ENCODE assay signal across 11 mouse cellular contexts in genomic region chr10:83645716-83645990, GRCm38 (mm10). TPM values are rescaled to one million over a fixed set of nuclear protein-coding genes. Genes with fewer than 3 reads are reported as not detected.
A peak's percentile ranks its signal among the peaks of the same experiment; 100 is the strongest.
DNase-seq lines count a peak whose midpoint lies in the region; ATAC-seq and TF ChIP-seq lines count a peak whose summit lies in the region.
"Had no signal": no experiment of that assay in that cellular context is flagged by ENCODE, and none has a peak within 500 bp of the region (broad histone marks: within the 10 kb centered on the region; RNA-seq: fewer than 3 reads in every experiment).

No protein-coding gene starts in this region.

- H3K9ac ChIP-seq in heart, embryonic 16.5 days (ENCODE audit: low read length): no peak overlapping the region
- H3K9ac ChIP-seq in stomach, postnatal 0 days (ENCODE audit: low read length): no peak overlapping the region

- peaks cover 35% of the 10 kb centered on the region for H3K4me1 ChIP-seq in heart, embryonic 16.5 days (ENCODE audit: control insufficient read depth, insufficient read depth, low read length)
- peaks cover 58% of the 10 kb centered on the region for H3K4me1 ChIP-seq in megakaryocyte, embryonic 14.5 days
- 0 out of 2 replicates have a peak, but pooled peaks cover 2% of the 10 kb centered on the region for H3K4me1 ChIP-seq in stomach, postnatal 0 days (replicated peaks; ENCODE audit: control insufficient read depth, insufficient read depth)

- 87% methylated on average over 3 of the region's 3 CpGs for WGBS in heart, embryonic 16.5 days
- 70% methylated on average over 3 of the region's 3 CpGs for WGBS in stomach, postnatal 0 days

- no peaks in the 10 kb centered on the region for H3K27me3 ChIP-seq in heart, embryonic 16.5 days (ENCODE audit: control insufficient read depth, insufficient read depth, low read length)
- peaks cover 60% of the 10 kb centered on the region for H3K27me3 ChIP-seq in megakaryocyte, embryonic 14.5 days (replicated peaks)
- H3K27me3 ChIP-seq in stomach, postnatal 0 days (ENCODE audit: control insufficient read depth, insufficient read depth, low read length): no peaks in the 10 kb centered on the region

- H3K4me2 ChIP-seq in heart, embryonic 16.5 days (ENCODE audit: low read depth, low read length): no peak overlapping the region
- H3K4me2 ChIP-seq in stomach, postnatal 0 days (replicated peaks; ENCODE audit: low read depth): no peak overlapping the region

- intact Hi-C loops in heart, postnatal 25 days (cut with DNase I): loop anchor here (5.0 kb wide), 3 partner anchors 82 to 802 kb away; partner anchors contain the start of gene Washc4

- H3K9me3 ChIP-seq in heart, embryonic 16.5 days (replicated peaks; ENCODE audit: control insufficient read depth, low read length): no peaks in the 10 kb centered on the region
- H3K9me3 ChIP-seq in megakaryocyte, embryonic 14.5 days: no peaks in the 10 kb centered on the region
- no peaks in the 10 kb centered on the region for H3K9me3 ChIP-seq in stomach, postnatal 0 days (ENCODE audit: control insufficient read depth, low read length)
- H3K9me3 ChIP-seq: limb, embryonic 10.5 days had no signal

- no peak overlapping the region for H3K4me3 ChIP-seq in heart, embryonic 16.5 days (ENCODE audit: low read length)
- H3K4me3 ChIP-seq in megakaryocyte, embryonic 14.5 days (replicated peaks): peak overlapping the region; percentile 70
- H3K4me3 ChIP-seq in stomach, postnatal 0 days (ENCODE audit: low read depth, low read length): no peak overlapping the region
- H3K4me3 ChIP-seq: gastrocnemius, adult 2 months; limb, embryonic 10.5 days had no signal

- peak; percentile 49 for DNase-seq in cerebellum, adult 11-12 months
- DNase-seq in cerebellum, adult 8-10 months: no peak
- no peak for DNase-seq in heart, postnatal 25 days (ENCODE audit: low spot score)
- DNase-seq in stomach, postnatal 0 days (ENCODE audit: low spot score): no peak
- no peak for DNase-seq in frontal cortex, postnatal 25 days (ENCODE audit: low spot score in 2 of 2)
- DNase-seq: gastrocnemius, adult 2 months; kidney, adult 11 months had no signal

- peak overlapping the region; percentile 65 for H3K27ac ChIP-seq in heart, embryonic 16.5 days (ENCODE audit: low read length)
- peak overlapping the region; percentile 82 for H3K27ac ChIP-seq in stomach, postnatal 0 days (replicated peaks)

- H3K36me3 ChIP-seq in heart, embryonic 16.5 days (ENCODE audit: control insufficient read depth, insufficient read depth): no peaks in the 10 kb centered on the region
- no peaks in the 10 kb centered on the region for H3K36me3 ChIP-seq in megakaryocyte, embryonic 14.5 days (replicated peaks; ENCODE audit: low read length)
- no peaks in the 10 kb centered on the region for H3K36me3 ChIP-seq in stomach, postnatal 0 days (ENCODE audit: control insufficient read depth, insufficient read depth, low read length)
- H3K36me3 ChIP-seq: limb, embryonic 10.5 days had no signal

- TF ChIP-seq EP300 in stomach, postnatal 0 days (optimal IDR thresholded peaks at IDR 0.05): no peak

- no peak for ATAC-seq in heart, embryonic 16.5 days (replicated peaks; ENCODE audit: extremely low read depth, insufficient read depth, low FRiP score)
- ATAC-seq in megakaryocyte, adult 5-6 weeks (ENCODE audit: poor library complexity, severe bottlenecking): no peak
- no peak for ATAC-seq in stomach, postnatal 0 days (ENCODE audit: low FRiP score, low TSS enrichment)

- no peak for TF ChIP-seq CTCF in stomach, postnatal 0 days (IDR thresholded peaks at IDR 0.05; ENCODE audit: low read depth)

RNA-seq across cellular contexts. Expression of gene Appl2, which starts 2.9 kb away (rescaled TPM):
- polyA plus RNA-seq in heart, embryonic 16.5 days (2015; fragmentation: Nextera tagmentation; extraction: Ambion mirVana): 37.9 and 42.1 TPM in 2 replicates
- 10 to 100 TPM; 32.5 to 34.6 TPM for total RNA-seq in heart, postnatal 25 days (2021)
- 34.2 TPM in 1 of 2 replicates, not detected in the other for polyA plus RNA-seq in megakaryocyte, embryonic 14.5 days (2012; ENCODE audit: insufficient read depth, low replicate concordance)
- total RNA-seq in megakaryocyte, adult 5-6 weeks (2015): 11.7 and 13.7 TPM in 2 replicates
- 27.1 and 28.1 TPM in 2 replicates for total RNA-seq in megakaryocyte, adult 5-6 weeks (2017)
- 34.3 and 35.8 TPM in 2 replicates for polyA plus RNA-seq in stomach, postnatal 0 days (2015; fragmentation: Nextera tagmentation; extraction: Ambion mirVana)
